Mouse (Mus musculus): Measurements from ENCODE around the gene Gkn1. TPM values are rescaled to one million over a fixed set of nuclear protein-coding genes. Genes with fewer than 3 reads are reported as not detected.

Gkn1 gene
- polyA plus RNA-seq, 1 experiment, result not detected

GRCm38 (mm10) chr6:87335091-87335934, 15.4 kb downstream of the Gkn1 start, which contains the start of gene Antxr1:
Gene Antxr1, minus strand, starts transcription at chr6:87335821.
- peak; percentile 7 for TF ChIP-seq CTCF (IDR thresholded peaks at IDR 0.05; ENCODE audit: control insufficient read depth, insufficient read depth, insufficient read length)
- TF ChIP-seq MYOG (IDR thresholded peaks at IDR 0.05; ENCODE audit: control insufficient read depth, extremely low read depth, insufficient read length), result no peak
- Histone ChIP-seq H3K79me3 (ENCODE audit: low read depth) (peaks cover 2% of the 10 kb centered on the region), H3K36me3 (ENCODE audit: control insufficient read depth, insufficient read depth) (no peaks in the 10 kb centered on the region), H3ac (ENCODE audit: control insufficient read depth, insufficient read length, low read depth) (peak within 1 kb of the TSS; percentile 78), H3K4me3 (ENCODE audit: insufficient read depth, poor library complexity, severe bottlenecking) (peak within 1 kb of the TSS; percentile 51), H3K79me2 (ENCODE audit: control insufficient read depth, insufficient read depth) (peaks cover 11% of the 10 kb centered on the region), H3K27me3 (ENCODE audit: control insufficient read depth, insufficient read depth, insufficient read length) (no peaks in the 10 kb centered on the region)

- peaks cover 15% of the 10 kb centered on the region for H3K79me2 ChIP-seq (ENCODE audit: control insufficient read depth, insufficient read depth)
- peak overlapping the region; percentile 51 for H3K4me3 ChIP-seq (ENCODE audit: insufficient read depth, poor library complexity, severe bottlenecking)
- H3K36me3 ChIP-seq (ENCODE audit: control insufficient read depth, insufficient read depth), result no peaks in the 10 kb centered on the region
- peaks cover 2% of the 10 kb centered on the region for H3K79me3 ChIP-seq (ENCODE audit: low read depth)
- TF ChIP-seq CTCF (IDR thresholded peaks at IDR 0.05; ENCODE audit: control insufficient read depth, insufficient read depth, insufficient read length) (no peak), FOSL1 (IDR thresholded peaks at IDR 0.05; ENCODE audit: insufficient read depth, low read length, poor library complexity, severe bottlenecking) (no peak), CEBPB (IDR thresholded peaks at IDR 0.05; ENCODE audit: low read depth) (no peak), USF1 (IDR thresholded peaks at IDR 0.05; ENCODE audit: low read depth) (no peak), MAX (IDR thresholded peaks at IDR 0.05) (no peak), MYOG (IDR thresholded peaks at IDR 0.05; ENCODE audit: control insufficient read depth, extremely low read depth, insufficient read length) (no peak), MYOD1 (IDR thresholded peaks at IDR 0.05; ENCODE audit: control insufficient read depth, insufficient read length, low read depth) (no peak)
- H3ac ChIP-seq (ENCODE audit: control insufficient read depth, insufficient read length, low read depth), result peak overlapping the region; percentile 78
- H3K27me3 ChIP-seq (ENCODE audit: control insufficient read depth, insufficient read depth, insufficient read length), result no peaks in the 10 kb centered on the region
Observed at GRCm38 (mm10) chr6:87334361-87335090, 16.2 kb downstream of the Gkn1 start.

- no peak overlapping the region for H3K4me3 ChIP-seq (ENCODE audit: insufficient read depth, poor library complexity, severe bottlenecking)
- peaks cover 2% of the 10 kb centered on the region for H3K79me3 ChIP-seq (ENCODE audit: low read depth)
- TF ChIP-seq CTCF (IDR thresholded peaks at IDR 0.05; ENCODE audit: control insufficient read depth, insufficient read depth, insufficient read length) (no peak), MAX (IDR thresholded peaks at IDR 0.05) (no peak), FOSL1 (IDR thresholded peaks at IDR 0.05; ENCODE audit: insufficient read depth, low read length, poor library complexity, severe bottlenecking) (no peak), USF1 (IDR thresholded peaks at IDR 0.05; ENCODE audit: low read depth) (no peak), MYOG (IDR thresholded peaks at IDR 0.05; ENCODE audit: control insufficient read depth, extremely low read depth, insufficient read length) (no peak), CEBPB (IDR thresholded peaks at IDR 0.05; ENCODE audit: low read depth) (no peak), MYOD1 (IDR thresholded peaks at IDR 0.05; ENCODE audit: control insufficient read depth, insufficient read length, low read depth) (no peak)
- H3K79me2 ChIP-seq (ENCODE audit: control insufficient read depth, insufficient read depth), result peaks cover 15% of the 10 kb centered on the region
- H3K36me3 ChIP-seq (ENCODE audit: control insufficient read depth, insufficient read depth), result no peaks in the 10 kb centered on the region
- H3ac ChIP-seq (ENCODE audit: control insufficient read depth, insufficient read length, low read depth), result no peak overlapping the region
- H3K27me3 ChIP-seq (ENCODE audit: control insufficient read depth, insufficient read depth, insufficient read length), result no peaks in the 10 kb centered on the region
Observed at GRCm38 (mm10) chr6:87332380-87332779, 18.4 kb downstream of the Gkn1 start.

- TF ChIP-seq USF1 (IDR thresholded peaks at IDR 0.05; ENCODE audit: low read depth) (peak; percentile 53), MYOD1 (IDR thresholded peaks at IDR 0.05; ENCODE audit: control insufficient read depth, insufficient read length, low read depth) (peak; percentile 75), CEBPB (IDR thresholded peaks at IDR 0.05; ENCODE audit: low read depth) (no peak)
- Histone ChIP-seq H3K27me3 (ENCODE audit: control insufficient read depth, insufficient read depth, insufficient read length) (no peaks in the 10 kb centered on the region), H3K79me2 (ENCODE audit: control insufficient read depth, insufficient read depth) (peaks cover 4% of the 10 kb centered on the region), H3K4me3 (ENCODE audit: insufficient read depth, poor library complexity, severe bottlenecking) (no peak overlapping the region), H3ac (ENCODE audit: control insufficient read depth, insufficient read length, low read depth) (no peak overlapping the region), H3K36me3 (ENCODE audit: control insufficient read depth, insufficient read depth) (no peaks in the 10 kb centered on the region), H3K79me3 (ENCODE audit: low read depth) (peaks cover 1% of the 10 kb centered on the region)
Observed at GRCm38 (mm10) chr6:87328265-87329173, 22.2 kb downstream of the Gkn1 start.

- H3K4me3 ChIP-seq (ENCODE audit: insufficient read depth, poor library complexity, severe bottlenecking), result no peak overlapping the region
- no peaks in the 10 kb centered on the region for H3K27me3 ChIP-seq (ENCODE audit: control insufficient read depth, insufficient read depth, insufficient read length)
- H3K79me2 ChIP-seq (ENCODE audit: control insufficient read depth, insufficient read depth), result peaks cover 4% of the 10 kb centered on the region
- TF ChIP-seq FOSL1 (IDR thresholded peaks at IDR 0.05; ENCODE audit: insufficient read depth, low read length, poor library complexity, severe bottlenecking) (no peak), CTCF (IDR thresholded peaks at IDR 0.05; ENCODE audit: control insufficient read depth, insufficient read depth, insufficient read length) (no peak), MYOD1 (IDR thresholded peaks at IDR 0.05; ENCODE audit: control insufficient read depth, insufficient read length, low read depth) (peak; percentile 93), MYOG (IDR thresholded peaks at IDR 0.05; ENCODE audit: control insufficient read depth, extremely low read depth, insufficient read length) (no peak)
- peaks cover 1% of the 10 kb centered on the region for H3K79me3 ChIP-seq (ENCODE audit: low read depth)
- H3ac ChIP-seq (ENCODE audit: control insufficient read depth, insufficient read length, low read depth), result no peak overlapping the region
- no peaks in the 10 kb centered on the region for H3K36me3 ChIP-seq (ENCODE audit: control insufficient read depth, insufficient read depth)
Observed at GRCm38 (mm10) chr6:87326932-87327331, 23.8 kb downstream of the Gkn1 start.

Measured in C2C12 (cell line).